Mouse (Mus musculus): ENCODE measurements around the gene Mkrn3. TPM values are rescaled to one million over a fixed set of nuclear protein-coding genes. Genes with fewer than 3 reads are reported as not detected.

Gene Mkrn3
- polyA plus RNA-seq, 1 experiment from 2014 or later = 3.6 TPM

GRCm38 (mm10) chr7:62445431-62446165 is 25.7 kb upstream of the Mkrn3 start:
- no peaks in the 10 kb centered on the region for H3K27me3 ChIP-seq (ENCODE audit: insufficient read depth, low read length)
- H3K4me1 ChIP-seq (replicated peaks; ENCODE audit: insufficient read depth, low read length) = no peaks in the 10 kb centered on the region
- H3K9ac ChIP-seq (ENCODE audit: low read depth, low read length) = no peak overlapping the region
- no peak overlapping the region for H3K4me2 ChIP-seq (ENCODE audit: low read length)
- H3K36me3 ChIP-seq (ENCODE audit: insufficient read depth, low read length) = no peaks in the 10 kb centered on the region
- H3K27ac ChIP-seq = no peak overlapping the region
- H3K4me3 ChIP-seq (replicated peaks; ENCODE audit: low read depth, low read length) = no peak overlapping the region
- ATAC-seq (replicated peaks; ENCODE audit: low FRiP score, low read depth) = no peak
- no peak for TF ChIP-seq CTCF (IDR thresholded peaks at IDR 0.05; ENCODE audit: low read depth)
- no peaks in the 10 kb centered on the region for H3K9me3 ChIP-seq (replicated peaks; ENCODE audit: low read length)
- no peak for DNase-seq (ENCODE audit: low spot score)

GRCm38 (mm10) chr7:62436394-62436793 is 16.5 kb upstream of the Mkrn3 start:
- no peaks in the 10 kb centered on the region for H3K9me3 ChIP-seq (replicated peaks; ENCODE audit: low read length)

GRCm38 (mm10) chr7:62433243-62433642 is 13.3 kb upstream of the Mkrn3 start:
- Histone ChIP-seq H3K27me3 (ENCODE audit: insufficient read depth, low read length) (no peaks in the 10 kb centered on the region), H3K4me2 (ENCODE audit: low read length) (no peak overlapping the region), H3K4me1 (replicated peaks; ENCODE audit: insufficient read depth, low read length) (no peaks in the 10 kb centered on the region), H3K36me3 (ENCODE audit: insufficient read depth, low read length) (no peaks in the 10 kb centered on the region), H3K9ac (ENCODE audit: low read depth, low read length) (no peak overlapping the region), H3K4me3 (replicated peaks; ENCODE audit: low read depth, low read length) (no peak overlapping the region), H3K27ac (no peak overlapping the region), H3K9me3 (replicated peaks; ENCODE audit: low read length) (no peaks in the 10 kb centered on the region)
- peak; percentile 59; the same call in 1 of the 2 replicates for TF ChIP-seq CTCF (IDR thresholded peaks at IDR 0.05; ENCODE audit: low read depth)
- ATAC-seq (replicated peaks; ENCODE audit: low FRiP score, low read depth) (no peak), DNase-seq (ENCODE audit: low spot score) (peak; percentile 47)
- WGBS = 37% methylated on average over 3 of the region's 3 CpGs

More at GRCm38 (mm10) chr7:62436394-62436793, 16.5 kb upstream of the Mkrn3 start:
- Histone ChIP-seq H3K4me3 (replicated peaks; ENCODE audit: low read depth, low read length) (no peak overlapping the region), H3K27me3 (ENCODE audit: insufficient read depth, low read length) (no peaks in the 10 kb centered on the region), H3K4me1 (replicated peaks; ENCODE audit: insufficient read depth, low read length) (no peaks in the 10 kb centered on the region), H3K27ac (no peak overlapping the region), H3K36me3 (ENCODE audit: insufficient read depth, low read length) (no peaks in the 10 kb centered on the region), H3K9ac (ENCODE audit: low read depth, low read length) (no peak overlapping the region), H3K4me2 (ENCODE audit: low read length) (no peak overlapping the region)
- 38% methylated on average over 2 of the region's 2 CpGs for WGBS
- DNase-seq (ENCODE audit: low spot score) (peak; percentile 63), ATAC-seq (replicated peaks; ENCODE audit: low FRiP score, low read depth) (no peak)
- TF ChIP-seq CTCF (IDR thresholded peaks at IDR 0.05; ENCODE audit: low read depth) = peak; percentile 57

GRCm38 (mm10) chr7:62428337-62428736 is 8.4 kb upstream of the Mkrn3 start:
- peak; percentile 36 for DNase-seq (ENCODE audit: low spot score)
- no peaks in the 10 kb centered on the region for H3K27me3 ChIP-seq (ENCODE audit: insufficient read depth, low read length)
- no peaks in the 10 kb centered on the region for H3K4me1 ChIP-seq (replicated peaks; ENCODE audit: insufficient read depth, low read length)
- WGBS = 27% methylated on average over 8 of the region's 8 CpGs
- ATAC-seq (replicated peaks; ENCODE audit: low FRiP score, low read depth) = no peak
- no peaks in the 10 kb centered on the region for H3K36me3 ChIP-seq (ENCODE audit: insufficient read depth, low read length)
- no peak overlapping the region for H3K9ac ChIP-seq (ENCODE audit: low read depth, low read length)
- H3K4me2 ChIP-seq (ENCODE audit: low read length) = no peak overlapping the region
- no peak overlapping the region for H3K4me3 ChIP-seq (replicated peaks; ENCODE audit: low read depth, low read length)
- no peaks in the 10 kb centered on the region for H3K9me3 ChIP-seq (replicated peaks; ENCODE audit: low read length)
- no peak overlapping the region for H3K27ac ChIP-seq
- peak; percentile 74 for TF ChIP-seq CTCF (IDR thresholded peaks at IDR 0.05; ENCODE audit: low read depth)

- DNase-seq (ENCODE audit: low spot score) (no peak), ATAC-seq (replicated peaks; ENCODE audit: low FRiP score, low read depth) (no peak)
- Histone ChIP-seq H3K4me3 (replicated peaks; ENCODE audit: low read depth, low read length) (no peak overlapping the region), H3K36me3 (ENCODE audit: insufficient read depth, low read length) (no peaks in the 10 kb centered on the region), H3K4me1 (replicated peaks; ENCODE audit: insufficient read depth, low read length) (no peaks in the 10 kb centered on the region; the same call in 1 of the 2 replicates), H3K9ac (ENCODE audit: low read depth, low read length) (no peak overlapping the region), H3K4me2 (ENCODE audit: low read length) (no peak overlapping the region), H3K27me3 (ENCODE audit: insufficient read depth, low read length) (no peaks in the 10 kb centered on the region), H3K9me3 (replicated peaks; ENCODE audit: low read length) (no peaks in the 10 kb centered on the region), H3K27ac (no peak overlapping the region)
- TF ChIP-seq CTCF (IDR thresholded peaks at IDR 0.05; ENCODE audit: low read depth) = no peak
- WGBS = 46% methylated on average over 4 of the region's 4 CpGs
Measured at GRCm38 (mm10) chr7:62423210-62423609, 3.3 kb upstream of the Mkrn3 start.

DNA sequence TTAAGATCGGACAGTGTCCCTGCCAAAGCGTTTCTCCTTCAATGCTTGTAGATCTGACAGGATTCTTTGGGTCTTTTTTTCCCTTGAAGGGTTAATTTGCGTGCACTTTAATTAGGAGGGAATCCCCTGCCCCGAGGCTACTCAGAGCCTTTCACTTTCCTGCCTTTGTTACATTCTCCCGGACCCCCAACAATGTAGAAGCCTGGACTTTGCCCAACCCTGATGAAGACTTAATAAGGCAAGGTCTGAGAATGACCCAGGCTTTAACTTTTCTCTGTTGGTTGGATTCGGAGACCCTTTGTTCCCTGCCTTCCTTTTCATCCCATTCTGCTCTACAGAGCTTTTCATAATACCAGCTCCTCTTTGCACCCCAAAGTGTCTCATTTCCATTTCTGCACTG is 627 bp upstream of the Mkrn3 start:
- no peak overlapping the region for H3K9ac ChIP-seq (ENCODE audit: low read depth, low read length)
- H3K4me2 ChIP-seq (ENCODE audit: low read length) = no peak overlapping the region
- no peaks in the 10 kb centered on the region for H3K27me3 ChIP-seq (ENCODE audit: insufficient read depth, low read length)
- TF ChIP-seq CTCF (IDR thresholded peaks at IDR 0.05; ENCODE audit: low read depth) = no peak
- no peaks in the 10 kb centered on the region; the same call in 1 of the 2 replicates for H3K4me1 ChIP-seq (replicated peaks; ENCODE audit: insufficient read depth, low read length)
- H3K4me3 ChIP-seq (replicated peaks; ENCODE audit: low read depth, low read length) = no peak overlapping the region
- DNase-seq (ENCODE audit: low spot score) (no peak), ATAC-seq (replicated peaks; ENCODE audit: low FRiP score, low read depth) (no peak)
- WGBS = 69% methylated on average over 6 of the region's 6 CpGs
- no peak overlapping the region for H3K27ac ChIP-seq
- no peaks in the 10 kb centered on the region for H3K9me3 ChIP-seq (replicated peaks; ENCODE audit: low read length)
- no peaks in the 10 kb centered on the region for H3K36me3 ChIP-seq (ENCODE audit: insufficient read depth, low read length)

Data from kidney, postnatal 0 days (tissue).